Mouse (Mus musculus): ENCODE measurements at regions not wholly inside any gene's neighbourhood (a gene's known extent, or its start where the extent isn't known, plus 50 kb on each side); places are given as distances from the start of the nearest gene placed in this dataset.

- 93% methylated on average over 7 of the region's 7 CpGs for WGBS
- TF ChIP-seq POLR2A (IDR thresholded peaks at IDR 0.05; ENCODE audit: control insufficient read depth, extremely low read depth, insufficient read depth, low read length, poor library complexity) (no peak), CTCF (IDR thresholded peaks at IDR 0.05; ENCODE audit: borderline replicate concordance, control insufficient read depth, extremely low read depth, insufficient read depth, low read length, poor library complexity) (no peak)
These were observed 555.5 kb downstream of the Bnc2 start for GRCm38 (mm10) chr4:84119616-84120015.

GRCm38 (mm10) chr4:84120330-84120729 lies 554.7 kb downstream of the Bnc2 start:
- H3K4me3 ChIP-seq (ENCODE audit: control insufficient read depth, insufficient read depth, low read length) = no peak overlapping the region
- H3K27me3 ChIP-seq (ENCODE audit: control insufficient read depth, insufficient read depth, low read length) = no peaks in the 10 kb centered on the region
- no peaks in the 10 kb centered on the region for H3K4me1 ChIP-seq (replicated peaks; ENCODE audit: control insufficient read depth, insufficient read depth, low read length)
- 93% methylated on average over 7 of the region's 7 CpGs for WGBS
- TF ChIP-seq POLR2A (IDR thresholded peaks at IDR 0.05; ENCODE audit: control insufficient read depth, extremely low read depth, insufficient read depth, low read length, poor library complexity) (no peak), CTCF (IDR thresholded peaks at IDR 0.05; ENCODE audit: borderline replicate concordance, control insufficient read depth, extremely low read depth, insufficient read depth, low read length, poor library complexity) (no peak)
- H3K27ac ChIP-seq (ENCODE audit: control insufficient read depth, insufficient read depth, low read length) = no peak overlapping the region
- H3K36me3 ChIP-seq (ENCODE audit: control insufficient read depth, insufficient read depth, low read length) = no peaks in the 10 kb centered on the region
- no peak for DNase-seq

More at GRCm38 (mm10) chr4:84119616-84120015, 555.5 kb downstream of the Bnc2 start:
- Histone ChIP-seq H3K27me3 (ENCODE audit: control insufficient read depth, insufficient read depth, low read length) (no peaks in the 10 kb centered on the region), H3K36me3 (ENCODE audit: control insufficient read depth, insufficient read depth, low read length) (no peaks in the 10 kb centered on the region), H3K4me3 (ENCODE audit: control insufficient read depth, insufficient read depth, low read length) (no peak overlapping the region), H3K27ac (ENCODE audit: control insufficient read depth, insufficient read depth, low read length) (no peak overlapping the region), H3K4me1 (replicated peaks; ENCODE audit: control insufficient read depth, insufficient read depth, low read length) (no peaks in the 10 kb centered on the region)
- DNase-seq = no peak

DNA sequence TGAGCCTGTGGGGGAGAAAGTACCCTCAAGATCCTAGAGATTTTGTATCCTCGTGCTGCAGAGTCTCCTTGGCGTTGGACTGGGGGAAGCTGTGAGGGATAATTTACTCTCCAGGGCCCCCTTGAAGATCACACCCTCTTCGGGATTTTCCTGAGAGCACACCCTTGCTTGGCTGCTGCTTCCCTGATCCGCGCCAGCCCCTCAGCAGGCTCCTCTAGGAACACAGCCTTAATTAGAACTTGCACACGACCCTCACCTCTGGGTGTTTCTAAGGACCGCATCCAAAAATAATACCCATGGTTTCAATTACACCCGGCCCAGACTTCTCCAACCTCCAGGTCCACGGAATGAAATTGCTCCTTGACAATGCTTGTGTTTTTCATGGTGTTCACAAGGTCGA lies 553.6 kb downstream of the Bnc2 start:
- no peaks in the 10 kb centered on the region for H3K36me3 ChIP-seq (ENCODE audit: control insufficient read depth, insufficient read depth, low read length)
- DNase-seq = no peak
- H3K4me1 ChIP-seq (replicated peaks; ENCODE audit: control insufficient read depth, insufficient read depth, low read length) = no peaks in the 10 kb centered on the region
- 90% methylated on average over 10 of the region's 10 CpGs for WGBS
- H3K4me3 ChIP-seq (ENCODE audit: control insufficient read depth, insufficient read depth, low read length) = no peak overlapping the region
- H3K27me3 ChIP-seq (ENCODE audit: control insufficient read depth, insufficient read depth, low read length) = no peaks in the 10 kb centered on the region
- TF ChIP-seq CTCF (IDR thresholded peaks at IDR 0.05; ENCODE audit: borderline replicate concordance, control insufficient read depth, extremely low read depth, insufficient read depth, low read length, poor library complexity) = no peak
- TF ChIP-seq POLR2A (IDR thresholded peaks at IDR 0.05; ENCODE audit: control insufficient read depth, extremely low read depth, insufficient read depth, low read length, poor library complexity) = no peak
- H3K27ac ChIP-seq (ENCODE audit: control insufficient read depth, insufficient read depth, low read length) = no peak overlapping the region

DNA sequence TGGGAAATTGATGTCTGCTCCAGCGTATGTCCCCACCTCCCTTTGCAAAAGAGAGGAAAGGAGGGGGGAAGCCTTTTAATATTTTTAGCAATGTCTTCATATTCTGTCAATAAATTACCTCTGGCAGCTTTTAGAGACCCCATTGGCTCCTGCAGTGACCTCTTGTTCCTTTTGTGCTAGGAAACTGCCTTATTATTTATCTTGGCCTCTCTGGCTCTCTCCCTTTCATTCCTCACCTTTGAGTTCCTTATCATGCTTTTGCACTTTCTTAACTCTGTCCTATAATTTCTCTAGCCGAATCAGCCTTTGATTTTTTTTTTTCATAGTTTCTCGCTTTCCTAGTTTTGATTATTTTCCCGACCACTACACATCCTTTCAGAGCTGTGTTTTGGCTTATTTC lies 548.7 kb downstream of the Bnc2 start:
- no peak for DNase-seq
- H3K4me1 ChIP-seq (replicated peaks; ENCODE audit: control insufficient read depth, insufficient read depth, low read length) = no peaks in the 10 kb centered on the region
- H3K27ac ChIP-seq (ENCODE audit: control insufficient read depth, insufficient read depth, low read length) = no peak overlapping the region
- no peak overlapping the region for H3K4me3 ChIP-seq (ENCODE audit: control insufficient read depth, insufficient read depth, low read length)
- TF ChIP-seq CTCF (IDR thresholded peaks at IDR 0.05; ENCODE audit: borderline replicate concordance, control insufficient read depth, extremely low read depth, insufficient read depth, low read length, poor library complexity) (no peak), POLR2A (IDR thresholded peaks at IDR 0.05; ENCODE audit: control insufficient read depth, extremely low read depth, insufficient read depth, low read length, poor library complexity) (no peak)
- H3K36me3 ChIP-seq (ENCODE audit: control insufficient read depth, insufficient read depth, low read length) = no peaks in the 10 kb centered on the region
- WGBS = 83% methylated on average over 4 of the region's 4 CpGs
- H3K27me3 ChIP-seq (ENCODE audit: control insufficient read depth, insufficient read depth, low read length) = no peaks in the 10 kb centered on the region

DNA sequence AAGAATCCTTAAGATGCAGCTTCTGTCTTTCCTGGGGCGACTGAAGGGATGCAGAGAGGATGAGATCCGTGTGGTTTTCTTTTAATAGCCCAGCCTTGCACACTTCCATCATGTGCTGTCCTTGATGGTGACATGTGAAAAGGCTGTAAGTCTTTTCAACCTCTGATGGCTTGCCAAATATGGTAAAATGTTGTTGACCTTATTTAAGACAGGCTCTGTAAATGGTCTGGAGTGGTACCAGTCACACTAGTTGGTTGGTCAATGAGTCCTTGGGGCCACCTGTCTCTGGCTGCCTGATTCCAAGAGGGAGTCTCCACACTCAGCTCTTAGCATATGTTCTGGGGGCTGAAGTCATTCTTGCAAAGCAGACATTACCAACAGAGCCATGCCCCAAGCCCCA lies 547.7 kb downstream of the Bnc2 start:
- TF ChIP-seq POLR2A (IDR thresholded peaks at IDR 0.05; ENCODE audit: control insufficient read depth, extremely low read depth, insufficient read depth, low read length, poor library complexity) = no peak
- TF ChIP-seq CTCF (IDR thresholded peaks at IDR 0.05; ENCODE audit: borderline replicate concordance, control insufficient read depth, extremely low read depth, insufficient read depth, low read length, poor library complexity) = no peak
- WGBS = 83% methylated on average over 2 of the region's 2 CpGs

DNA sequence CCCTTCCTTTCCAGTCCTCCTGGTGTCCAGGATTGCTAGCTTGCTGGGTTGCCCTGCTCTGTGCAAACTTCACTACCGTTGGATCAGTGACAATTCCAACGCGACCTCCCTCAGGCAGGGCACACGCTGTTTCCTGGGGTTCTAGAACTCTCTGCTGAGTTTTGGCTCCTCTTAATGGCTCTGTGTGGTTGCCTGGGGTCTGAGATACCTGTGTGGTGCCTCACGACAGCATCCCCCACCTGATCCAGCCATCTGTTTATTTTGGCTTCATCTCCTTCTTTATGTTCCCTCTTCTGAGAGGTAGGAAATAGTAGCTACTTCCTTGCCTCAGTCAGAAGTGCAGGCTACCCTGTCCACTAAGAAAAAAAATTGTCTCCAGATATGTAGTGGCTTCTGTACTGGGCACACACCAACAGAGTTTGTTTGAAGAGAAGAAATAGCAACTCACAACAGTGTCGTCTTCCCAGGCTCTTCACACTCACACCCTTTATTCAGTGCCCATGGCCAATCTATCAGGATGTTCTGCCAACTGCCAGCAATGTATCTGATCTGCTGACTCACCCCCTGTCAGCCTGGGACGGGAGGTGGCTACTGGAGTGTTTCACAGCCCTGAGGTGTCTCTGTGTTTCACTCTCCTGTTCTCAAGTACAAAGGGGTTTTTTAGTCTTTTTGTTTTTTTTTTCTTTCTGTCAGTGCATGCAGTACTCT lies 544.1 kb downstream of the Bnc2 start:
- WGBS = 59% methylated on average over 7 of the region's 7 CpGs
- no peaks in the 10 kb centered on the region for H3K4me1 ChIP-seq (replicated peaks; ENCODE audit: control insufficient read depth, insufficient read depth, low read length)

More for the DNA sequence above, 547.7 kb downstream of the Bnc2 start:
- H3K36me3 ChIP-seq (ENCODE audit: control insufficient read depth, insufficient read depth, low read length) = no peaks in the 10 kb centered on the region
- no peak for DNase-seq
- H3K4me3 ChIP-seq (ENCODE audit: control insufficient read depth, insufficient read depth, low read length) = no peak overlapping the region
- H3K27me3 ChIP-seq (ENCODE audit: control insufficient read depth, insufficient read depth, low read length) = no peaks in the 10 kb centered on the region
- no peak overlapping the region for H3K27ac ChIP-seq (ENCODE audit: control insufficient read depth, insufficient read depth, low read length)
- H3K4me1 ChIP-seq (replicated peaks; ENCODE audit: control insufficient read depth, insufficient read depth, low read length) = no peaks in the 10 kb centered on the region

More for the DNA sequence above, 544.1 kb downstream of the Bnc2 start:
- TF ChIP-seq CTCF (IDR thresholded peaks at IDR 0.05; ENCODE audit: borderline replicate concordance, control insufficient read depth, extremely low read depth, insufficient read depth, low read length, poor library complexity) = no peak
- no peak for TF ChIP-seq POLR2A (IDR thresholded peaks at IDR 0.05; ENCODE audit: control insufficient read depth, extremely low read depth, insufficient read depth, low read length, poor library complexity)
- H3K27ac ChIP-seq (ENCODE audit: control insufficient read depth, insufficient read depth, low read length) = no peak overlapping the region
- no peak overlapping the region for H3K4me3 ChIP-seq (ENCODE audit: control insufficient read depth, insufficient read depth, low read length)
- no peaks in the 10 kb centered on the region for H3K27me3 ChIP-seq (ENCODE audit: control insufficient read depth, insufficient read depth, low read length)
- DNase-seq = no peak
- no peaks in the 10 kb centered on the region for H3K36me3 ChIP-seq (ENCODE audit: control insufficient read depth, insufficient read depth, low read length)

All from thymus, adult 2 months (tissue).